Mouse (Mus musculus): Measurements from ENCODE around the gene Syngr2. TPM values are rescaled to one million over a fixed set of nuclear protein-coding genes. Genes with fewer than 3 reads are reported as not detected.

Gene Syngr2
- polyA plus RNA-seq, 1 experiment from 2014 or later = 135 TPM

DNA sequence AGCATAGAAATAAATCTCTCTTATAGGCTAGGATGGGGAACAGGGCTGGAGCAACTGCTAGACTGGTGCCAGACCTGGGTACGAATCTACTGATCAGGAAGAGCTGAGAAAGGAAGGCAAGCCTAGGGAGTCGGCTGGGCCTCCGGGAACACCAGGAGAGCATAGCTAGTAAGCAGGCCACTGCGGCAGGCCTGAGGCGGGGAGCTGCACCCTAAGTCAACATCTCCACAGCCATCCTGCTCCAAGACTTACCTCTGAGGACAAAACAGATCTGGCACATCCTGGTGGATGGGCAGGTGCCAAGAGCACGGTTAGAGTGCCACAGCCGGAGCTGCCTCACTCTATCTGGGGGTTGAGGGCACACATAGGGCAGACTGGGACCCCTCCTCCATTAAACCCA, 10.7 kb downstream of the Syngr2 start:
- Histone ChIP-seq H3K9me3 (no peaks in the 10 kb centered on the region), H3K27ac (no peak overlapping the region), H3K27me3 (replicated peaks) (no peaks in the 10 kb centered on the region), H3K4me1 (replicated peaks) (peaks cover 24% of the 10 kb centered on the region), H3K36me3 (peaks cover 37% of the 10 kb centered on the region), H3K4me3 (replicated peaks) (no peak overlapping the region), H3K9ac (no peak overlapping the region), H3K4me2 (replicated peaks) (no peak overlapping the region)
- 91% methylated on average over 7 of the region's 7 CpGs for whole genome bisulfite sequencing
- no peak for ATAC-seq

DNA sequence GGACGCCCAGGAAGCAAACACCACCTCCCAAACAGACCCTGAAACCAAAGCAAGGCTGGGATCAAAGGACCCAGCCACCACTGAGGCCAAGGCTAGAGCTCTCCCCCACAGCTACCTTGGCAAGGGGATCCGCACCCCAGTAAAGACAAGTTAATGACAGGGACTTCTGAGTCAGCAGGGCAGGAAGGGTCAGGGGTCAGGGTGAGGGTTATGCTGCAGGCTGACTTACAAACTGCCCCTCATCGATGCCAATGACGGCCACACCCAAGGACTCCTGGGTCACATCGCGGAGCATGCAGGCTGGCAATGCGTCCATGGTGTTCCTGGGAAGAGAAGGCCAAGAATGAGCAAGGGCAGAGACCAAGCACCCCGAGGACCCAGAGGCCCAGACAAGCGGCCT, 12.4 kb downstream of the Syngr2 start:
- Histone ChIP-seq H3K4me2 (replicated peaks) (no peak overlapping the region), H3K4me3 (replicated peaks) (no peak overlapping the region), H3K27ac (no peak overlapping the region), H3K4me1 (replicated peaks) (peaks cover 29% of the 10 kb centered on the region), H3K27me3 (replicated peaks) (no peaks in the 10 kb centered on the region), H3K36me3 (peaks cover 32% of the 10 kb centered on the region), H3K9ac (no peak overlapping the region), H3K9me3 (no peaks in the 10 kb centered on the region)
- 83% methylated on average over 9 of the region's 9 CpGs for WGBS
- ATAC-seq = no peak

DNA sequence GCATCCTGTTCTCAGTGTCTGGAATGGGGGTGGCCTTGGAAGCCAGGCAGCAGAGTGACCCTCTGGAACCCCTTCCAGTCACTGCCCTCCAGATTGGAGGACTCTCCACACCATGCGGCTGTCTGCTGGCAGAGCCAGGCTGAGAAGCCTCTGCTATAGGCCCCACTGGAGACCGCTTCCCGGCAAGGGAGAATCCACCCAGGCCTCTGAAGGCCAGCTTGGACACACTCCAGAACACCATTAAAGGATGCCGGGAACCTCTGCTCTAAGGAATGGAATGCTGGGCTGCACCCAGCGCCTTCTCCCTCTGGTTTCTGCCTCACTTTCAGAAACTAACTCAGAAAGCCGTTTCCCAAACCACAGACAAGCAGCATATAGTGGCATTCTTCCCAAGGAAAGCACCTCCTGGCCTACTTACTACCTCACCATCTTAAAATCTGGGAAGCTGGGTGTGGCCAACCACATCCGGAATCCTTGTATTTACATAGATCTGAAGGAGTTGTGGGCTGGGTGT, 13.3 kb downstream of the Syngr2 start:
- H3K9me3 ChIP-seq = no peaks in the 10 kb centered on the region
- H3K4me2 ChIP-seq (replicated peaks) = peak overlapping the region; percentile 34
- H3K9ac ChIP-seq = 0 out of 2 replicates have a peak overlapping the region, but pooled peaks have one; percentile 15
- H3K27ac ChIP-seq = peak overlapping the region; percentile 67
- ATAC-seq = no peak
- no peaks in the 10 kb centered on the region for H3K27me3 ChIP-seq (replicated peaks)
- H3K36me3 ChIP-seq = peaks cover 32% of the 10 kb centered on the region
- WGBS = 57% methylated on average over 7 of the region's 7 CpGs
- H3K4me1 ChIP-seq (replicated peaks) = peaks cover 38% of the 10 kb centered on the region
- no peak overlapping the region for H3K4me3 ChIP-seq (replicated peaks)

DNA sequence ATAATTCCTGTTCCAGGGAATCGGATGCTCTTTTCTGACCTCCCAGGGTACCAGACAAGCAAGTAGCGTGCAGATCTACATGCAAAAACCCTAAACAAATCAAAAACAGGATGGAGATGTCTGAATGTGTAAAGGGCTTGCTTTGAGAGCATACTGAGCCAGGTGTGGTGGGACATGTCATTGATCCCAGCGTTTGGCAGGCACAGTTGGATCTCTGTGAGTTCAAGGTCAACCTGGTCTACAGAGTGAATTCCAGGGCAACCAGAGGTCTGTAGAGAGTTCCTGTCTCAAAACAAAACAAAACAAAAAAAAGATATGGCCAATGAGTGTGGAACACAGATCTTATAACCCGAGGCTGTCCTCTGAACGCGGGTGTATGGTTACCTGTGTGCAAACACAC, 13.9 kb downstream of the Syngr2 start:
- WGBS = 93% methylated on average over 6 of the region's 6 CpGs
- H3K4me1 ChIP-seq (replicated peaks) = peaks cover 44% of the 10 kb centered on the region
- no peak overlapping the region for H3K9ac ChIP-seq
- H3K4me3 ChIP-seq (replicated peaks) = no peak overlapping the region
- H3K27ac ChIP-seq = peak overlapping the region; percentile 67
- H3K27me3 ChIP-seq (replicated peaks) = no peaks in the 10 kb centered on the region
- peaks cover 29% of the 10 kb centered on the region for H3K36me3 ChIP-seq
- ATAC-seq = no peak
- peak overlapping the region; percentile 79; the same call in 1 of the 2 replicates for H3K4me2 ChIP-seq (replicated peaks)
- H3K9me3 ChIP-seq = no peaks in the 10 kb centered on the region

DNA sequence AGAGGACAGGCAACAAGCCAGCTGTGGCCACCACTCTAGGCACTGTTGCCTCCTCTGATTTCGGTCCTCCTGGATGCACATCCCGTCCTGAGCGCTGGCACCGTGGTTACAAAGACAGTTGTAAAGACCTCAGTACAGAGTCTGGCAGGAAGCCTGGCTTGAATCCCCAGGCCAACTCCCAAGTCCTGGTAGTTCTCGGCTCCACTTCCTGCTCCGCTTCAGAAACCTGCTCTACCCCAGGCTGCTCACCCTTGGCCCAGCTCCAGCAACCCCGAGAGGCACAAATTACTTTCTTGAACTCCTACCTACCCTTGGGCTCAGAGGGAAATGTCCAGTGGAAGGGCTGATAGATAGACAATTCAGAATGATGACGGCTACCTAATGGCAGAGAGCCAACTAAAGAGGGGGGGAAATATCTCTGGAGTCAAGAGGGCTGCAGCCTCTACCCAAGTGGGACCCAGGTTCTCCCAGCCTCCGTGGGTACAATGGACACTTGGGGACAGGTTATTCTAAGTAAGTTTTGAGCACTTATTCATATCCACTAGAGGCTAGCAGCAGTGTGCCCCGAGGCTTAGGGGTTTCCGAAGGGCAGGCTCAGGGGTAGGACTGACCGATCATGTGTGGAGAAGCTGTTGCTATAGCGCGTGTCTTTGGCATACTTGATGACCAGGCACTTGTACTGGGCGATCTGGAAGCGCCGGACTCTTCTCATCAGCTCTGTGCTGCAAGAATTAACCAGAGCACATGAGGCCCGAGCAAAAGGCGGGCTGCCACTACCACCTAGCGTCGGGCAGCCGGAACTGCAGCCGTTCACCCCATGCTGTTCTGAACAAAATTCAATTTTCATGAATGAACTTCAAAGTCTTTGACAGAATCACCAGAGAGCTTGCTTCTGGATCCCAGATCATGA, 14.8 kb downstream of the Syngr2 start:
- Histone ChIP-seq H3K27ac (peak overlapping the region; percentile 72), H3K9ac (peak overlapping the region; percentile 65), H3K9me3 (no peaks in the 10 kb centered on the region), H3K4me1 (replicated peaks) (peaks cover 53% of the 10 kb centered on the region), H3K27me3 (replicated peaks) (no peaks in the 10 kb centered on the region), H3K4me3 (replicated peaks) (peak overlapping the region; percentile 59), H3K36me3 (peaks cover 21% of the 10 kb centered on the region), H3K4me2 (replicated peaks) (peak overlapping the region; percentile 79)
- ATAC-seq = peak; percentile 46
- 12% methylated on average over 23 of the region's 23 CpGs for WGBS

DNA sequence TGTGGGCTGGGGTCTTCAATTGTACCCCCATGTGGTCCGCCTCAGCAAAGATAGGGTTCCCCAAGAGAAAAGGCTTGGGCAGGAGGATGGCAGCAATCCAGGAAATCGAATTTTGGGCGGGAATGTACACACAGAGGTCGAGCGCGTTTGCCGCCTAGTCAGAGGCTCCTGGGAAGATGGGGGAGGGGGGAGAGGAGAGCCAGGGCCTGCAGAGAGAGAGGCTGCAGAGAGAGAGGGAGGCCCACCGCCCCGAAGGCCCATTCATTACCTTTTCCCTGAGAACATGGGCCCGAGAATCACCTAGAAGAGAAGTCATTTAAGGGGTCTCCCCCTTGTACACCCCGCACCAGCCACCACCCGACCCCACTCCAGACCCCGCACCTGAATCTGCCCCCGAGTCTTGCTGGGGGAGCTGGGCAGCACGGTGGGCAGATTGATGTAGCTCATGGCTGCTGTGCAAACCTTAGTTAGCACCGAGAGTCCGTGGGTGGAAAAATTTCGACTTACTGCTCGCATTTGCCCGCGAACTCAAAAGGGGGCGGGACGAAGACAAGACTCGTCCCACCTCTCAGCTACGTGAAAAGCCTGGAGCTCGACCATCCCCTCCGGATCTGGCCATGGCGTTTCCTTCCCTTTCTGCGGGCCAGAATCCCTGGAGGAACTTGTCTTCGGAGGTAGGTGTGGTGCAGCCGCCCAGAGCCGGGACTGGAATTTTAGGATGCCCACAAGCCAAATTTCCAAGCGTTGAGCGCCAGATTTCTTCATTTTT, 16.0 kb downstream of the Syngr2 start, which contains the start of the genes Afmid and Tk1:
Gene Afmid, plus strand, starts transcription at position 592 of the 769 bp plus-strand sequence.
Gene Tk1, minus strand, starts transcription at position 760 of the 769 bp plus-strand sequence.
- 0 out of 2 replicates have a peak, but pooled peaks cover 12% of the 10 kb centered on the region for H3K36me3 ChIP-seq
- H3K4me2 ChIP-seq (replicated peaks) = peak within 1 kb of the TSS; percentile 79
- peaks cover 65% of the 10 kb centered on the region for H3K4me1 ChIP-seq (replicated peaks)
- WGBS = under 1% methylated on average over 34 of the region's 34 CpGs
- H3K9ac ChIP-seq = peak within 1 kb of the TSS; percentile 65
- peak within 1 kb of the TSS; percentile 59 for H3K4me3 ChIP-seq (replicated peaks)
- ATAC-seq = peak; percentile 72
- no peaks in the 10 kb centered on the region for H3K27me3 ChIP-seq (replicated peaks)
- no peaks in the 10 kb centered on the region for H3K9me3 ChIP-seq
- peak within 1 kb of the TSS; percentile 89 for H3K27ac ChIP-seq

DNA sequence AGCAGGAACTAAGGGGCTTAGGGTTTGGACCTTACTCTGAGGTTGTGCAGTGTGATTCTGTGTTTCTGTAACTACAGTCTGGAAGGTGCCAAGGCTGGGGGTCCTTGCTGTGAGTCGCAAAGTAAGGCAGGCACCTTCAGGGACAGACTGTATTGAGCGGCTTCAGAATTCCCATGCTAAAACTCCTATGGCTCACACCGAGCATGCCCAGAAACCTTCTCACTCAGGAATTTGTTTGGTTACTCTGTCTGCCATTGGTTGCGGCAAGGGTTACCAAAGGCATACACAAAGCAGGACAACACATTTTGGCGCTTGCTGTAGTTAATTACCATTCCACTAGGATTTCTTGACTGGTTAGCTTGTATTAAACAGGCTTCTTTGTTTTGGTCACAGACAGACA, 16.7 kb downstream of the Syngr2 start:
- ATAC-seq = peak; percentile 6; the same call in 1 of the 2 replicates
- Histone ChIP-seq H3K4me1 (replicated peaks) (peaks cover 67% of the 10 kb centered on the region), H3K36me3 (0 out of 2 replicates have a peak, but pooled peaks cover 8% of the 10 kb centered on the region), H3K4me3 (replicated peaks) (peak overlapping the region; percentile 59), H3K27me3 (replicated peaks) (no peaks in the 10 kb centered on the region), H3K27ac (peak overlapping the region; percentile 89), H3K9ac (peak overlapping the region; percentile 65), H3K4me2 (replicated peaks) (peak overlapping the region; percentile 79), H3K9me3 (no peaks in the 10 kb centered on the region)
- 8% methylated on average over 5 of the region's 5 CpGs for WGBS

DNA sequence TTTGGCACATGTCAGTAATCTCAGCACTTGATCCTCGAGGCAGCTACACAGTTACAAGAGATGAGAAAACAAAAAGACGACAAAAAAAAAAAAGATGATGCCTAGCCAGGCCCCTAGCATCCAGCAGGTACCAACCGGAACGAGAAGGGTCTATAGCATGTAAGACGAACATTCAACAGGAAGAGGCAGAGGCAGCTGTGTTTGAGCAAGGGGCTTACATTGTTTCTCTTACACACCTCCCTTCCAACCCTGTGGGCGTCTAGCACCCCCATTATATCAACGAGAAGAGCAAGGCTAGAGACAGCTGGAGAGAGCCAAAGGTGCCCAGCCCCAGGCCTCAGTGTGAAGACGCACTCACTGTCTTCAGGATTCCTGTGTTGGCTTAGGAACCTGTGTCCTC, 17.4 kb downstream of the Syngr2 start:
- H3K27me3 ChIP-seq (replicated peaks) = no peaks in the 10 kb centered on the region
- WGBS = 47% methylated on average over 8 of the region's 8 CpGs
- H3K9ac ChIP-seq = peak overlapping the region; percentile 11; the same call in 1 of the 2 replicates
- no peaks in the 10 kb centered on the region for H3K9me3 ChIP-seq
- ATAC-seq = no peak
- H3K27ac ChIP-seq = peak overlapping the region; percentile 94
- H3K4me1 ChIP-seq (replicated peaks) = peaks cover 68% of the 10 kb centered on the region
- no peak overlapping the region for H3K4me3 ChIP-seq (replicated peaks)
- 0 out of 2 replicates have a peak, but pooled peaks cover 6% of the 10 kb centered on the region for H3K36me3 ChIP-seq
- peak overlapping the region; percentile 79 for H3K4me2 ChIP-seq (replicated peaks)

DNA sequence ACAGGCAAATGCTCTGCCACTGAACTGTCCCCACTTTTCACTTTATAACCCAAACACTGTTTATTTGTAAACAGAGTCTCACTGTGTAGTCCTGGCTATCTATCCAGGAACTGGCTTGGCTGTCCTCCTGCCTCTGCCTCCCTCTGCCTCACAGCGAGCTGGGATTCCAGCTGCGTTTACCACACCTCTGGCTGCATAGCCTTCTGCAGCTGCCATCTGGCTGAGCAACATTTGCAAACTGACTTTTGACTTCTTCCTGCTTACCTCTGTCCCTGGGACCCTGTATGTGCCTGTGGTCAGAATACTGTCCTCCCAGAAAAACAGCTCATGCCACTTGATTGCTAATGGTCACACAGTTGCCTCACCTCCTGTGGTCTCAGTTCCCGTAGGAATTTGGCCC, 17.9 kb downstream of the Syngr2 start:
- ATAC-seq = no peak
- Histone ChIP-seq H3K4me2 (replicated peaks) (peak overlapping the region; percentile 79), H3K4me1 (replicated peaks) (peaks cover 69% of the 10 kb centered on the region), H3K27me3 (replicated peaks) (no peaks in the 10 kb centered on the region), H3K9ac (peak overlapping the region; percentile 11), H3K4me3 (replicated peaks) (no peak overlapping the region), H3K27ac (peak overlapping the region; percentile 94), H3K36me3 (0 out of 2 replicates have a peak, but pooled peaks cover 5% of the 10 kb centered on the region), H3K9me3 (no peaks in the 10 kb centered on the region)
- WGBS = 39% methylated on average over 3 of the region's 3 CpGs

DNA sequence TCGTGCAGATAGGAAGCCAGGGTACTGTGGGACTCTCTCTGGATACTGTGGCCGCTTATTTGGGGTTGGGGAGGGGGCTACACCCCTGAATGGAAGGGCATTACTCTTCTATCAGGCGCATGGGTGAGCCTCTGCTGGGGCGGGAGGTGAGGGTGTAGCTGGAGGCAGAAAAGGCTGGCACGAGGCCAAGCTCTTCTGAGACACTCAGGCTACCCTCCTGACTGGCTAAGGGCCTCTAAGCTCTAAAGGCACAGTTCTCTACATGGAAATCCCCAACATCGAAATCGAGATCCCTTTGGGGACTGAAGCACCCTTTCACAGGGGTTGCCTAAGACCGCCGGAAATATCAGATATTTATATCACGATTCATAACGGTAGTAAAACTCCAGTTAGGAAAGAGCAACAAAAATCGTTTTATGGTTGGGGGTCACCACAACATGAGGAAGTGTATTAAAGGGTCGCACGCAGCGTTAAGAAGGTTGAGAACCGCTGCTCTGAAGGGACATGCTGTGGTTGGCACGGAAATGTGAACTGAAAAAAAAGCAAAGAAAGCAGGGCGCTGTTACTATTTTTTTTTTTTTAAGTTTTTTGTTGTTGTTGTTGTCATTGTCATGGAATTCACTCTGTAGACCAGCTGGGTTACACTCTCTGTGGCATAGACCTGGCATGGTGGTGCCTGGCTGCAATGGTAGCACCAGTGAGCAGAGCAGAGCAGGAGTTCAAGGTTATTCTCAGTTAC, 18.9 kb downstream of the Syngr2 start:
- Histone ChIP-seq H3K4me3 (replicated peaks) (no peak overlapping the region), H3K9me3 (no peaks in the 10 kb centered on the region), H3K9ac (peak overlapping the region; percentile 11; the same call in 1 of the 2 replicates), H3K4me1 (replicated peaks) (peaks cover 63% of the 10 kb centered on the region), H3K4me2 (replicated peaks) (peak overlapping the region; percentile 79), H3K27me3 (replicated peaks) (no peaks in the 10 kb centered on the region), H3K36me3 (0 out of 2 replicates have a peak, but pooled peaks cover 1% of the 10 kb centered on the region), H3K27ac (peak overlapping the region; percentile 94)
- whole genome bisulfite sequencing = 56% methylated on average over 18 of the region's 18 CpGs
- peak; percentile 31; the same call in 1 of the 2 replicates for ATAC-seq

DNA sequence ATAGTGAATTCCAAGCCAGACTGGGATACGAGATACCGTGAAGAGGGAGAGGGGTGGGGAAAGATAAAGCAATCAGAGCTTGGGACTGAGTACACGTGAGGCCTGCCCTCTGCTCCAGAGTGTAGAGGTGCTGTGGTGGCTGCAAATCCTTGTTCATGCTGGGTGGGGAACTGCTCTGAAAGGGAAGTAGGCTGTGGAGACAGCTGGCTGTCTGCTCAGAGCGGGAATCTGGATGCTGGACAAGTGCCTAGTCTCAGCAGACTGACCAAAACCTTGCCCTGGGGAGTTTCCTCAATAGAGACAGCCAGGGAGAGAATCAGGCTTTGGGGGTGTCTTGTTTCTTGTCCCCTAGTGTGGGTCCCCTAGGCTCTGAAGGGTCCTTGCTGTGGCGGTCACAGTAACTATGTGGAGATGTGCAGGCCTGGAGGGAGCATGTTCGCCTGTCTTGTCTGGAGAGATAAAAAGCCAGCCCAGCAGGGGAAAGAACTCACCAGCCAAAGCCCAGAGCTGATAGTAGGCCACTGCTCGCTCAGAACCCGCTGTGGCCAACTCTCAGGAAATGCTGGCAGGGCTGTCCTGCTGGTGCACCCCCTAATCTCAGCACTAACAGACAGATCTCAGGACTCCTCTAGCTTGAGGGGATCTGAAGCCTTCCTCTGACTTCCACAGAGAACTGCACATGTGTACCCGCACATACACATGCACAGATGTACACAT, 19.6 kb downstream of the Syngr2 start:
- ATAC-seq = peak; percentile 54

More for the DNA sequence above, 19.6 kb downstream of the Syngr2 start:
- H3K27ac ChIP-seq = peak overlapping the region; percentile 94
- H3K4me3 ChIP-seq (replicated peaks) = no peak overlapping the region
- WGBS = 34% methylated on average over 9 of the region's 9 CpGs
- no peaks in the 10 kb centered on the region for H3K9me3 ChIP-seq
- 0 out of 2 replicates have a peak overlapping the region, but pooled peaks have one; percentile 6 for H3K9ac ChIP-seq
- H3K27me3 ChIP-seq (replicated peaks) = no peaks in the 10 kb centered on the region
- H3K4me1 ChIP-seq (replicated peaks) = peaks cover 57% of the 10 kb centered on the region
- H3K36me3 ChIP-seq = no peaks in the 10 kb centered on the region
- H3K4me2 ChIP-seq (replicated peaks) = peak overlapping the region; percentile 30
